Mouse (Mus musculus) kidney, postnatal 25 days (tissue): ENCODE results near the gene Gm10974.

ENCODE experiments used
- DNase-seq, 2 experiments: peaks; one replicate each; pipeline ENCODE4 v3.0.0; 2021; ENCODE audit warnings: mixed read lengths in 2 of 2

Gene Gm10974

GRCm38 (mm10) chr7:66365904-66366303 lies at the start of gene Gm10974:
Gene Gm10974 (plus strand): TSS chr7:66365905.
- peak; percentile 42 to 52 for DNase-seq

GRCm38 (mm10) chr7:66318147-66318546 lies 47.6 kb upstream of the Gm10974 start:
- no peak for DNase-seq

- peak; percentile 73 to 75 for DNase-seq
Observed at GRCm38 (mm10) chr7:66320996-66321395, 44.7 kb upstream of the Gm10974 start.

GRCm38 (mm10) chr7:66323252-66324015 lies 42.3 kb upstream of the Gm10974 start:
- no peak for DNase-seq

- DNase-seq: peak; percentile 30 to 53
Observed at GRCm38 (mm10) chr7:66325419-66326053, 40.2 kb upstream of the Gm10974 start.

GRCm38 (mm10) chr7:66327516-66327915 lies 38.2 kb upstream of the Gm10974 start:
- no peak for DNase-seq

GRCm38 (mm10) chr7:66330610-66331009 lies 35.1 kb upstream of the Gm10974 start:
- DNase-seq: peak in 1 of 2 experiments; percentile 43

GRCm38 (mm10) chr7:66332340-66332739 lies 33.4 kb upstream of the Gm10974 start:
- DNase-seq: no peak

- no peak for DNase-seq
Observed at GRCm38 (mm10) chr7:66333906-66334500, 31.7 kb upstream of the Gm10974 start.

GRCm38 (mm10) chr7:66336955-66337354 lies 28.8 kb upstream of the Gm10974 start:
- DNase-seq: no peak

- no peak for DNase-seq
Observed at GRCm38 (mm10) chr7:66339625-66340024, 26.1 kb upstream of the Gm10974 start.

GRCm38 (mm10) chr7:66340044-66340443 lies 25.7 kb upstream of the Gm10974 start:
- no peak for DNase-seq

- peak; percentile 57 to 80 for DNase-seq
Observed at GRCm38 (mm10) chr7:66342323-66342722, 23.4 kb upstream of the Gm10974 start.

- DNase-seq: no peak
Observed at GRCm38 (mm10) chr7:66342831-66343230, 22.9 kb upstream of the Gm10974 start.

- DNase-seq: no peak
Observed at GRCm38 (mm10) chr7:66343307-66343706, 22.4 kb upstream of the Gm10974 start.

GRCm38 (mm10) chr7:66346959-66347663 lies 18.6 kb upstream of the Gm10974 start:
- peak; percentile 27 to 47 for DNase-seq

GRCm38 (mm10) chr7:66348588-66348987 lies 17.1 kb upstream of the Gm10974 start:
- DNase-seq: no peak

- no peak for DNase-seq
Observed at GRCm38 (mm10) chr7:66349670-66350069, 16.0 kb upstream of the Gm10974 start.

- no peak for DNase-seq
Observed at GRCm38 (mm10) chr7:66351074-66351473, 14.6 kb upstream of the Gm10974 start.

GRCm38 (mm10) chr7:66354911-66355310 lies 10.8 kb upstream of the Gm10974 start:
- DNase-seq: no peak

- no peak for DNase-seq
Observed at GRCm38 (mm10) chr7:66355791-66356522, 9.7 kb upstream of the Gm10974 start.

GRCm38 (mm10) chr7:66358461-66358860 lies 7.2 kb upstream of the Gm10974 start:
- DNase-seq: no peak

- DNase-seq: no peak
Observed at GRCm38 (mm10) chr7:66359044-66359443, 6.7 kb upstream of the Gm10974 start.
